Mouse (Mus musculus): ENCODE measurements around the gene Msx1.

- TF ChIP-seq CTCF (IDR thresholded peaks at IDR 0.05; ENCODE audit: insufficient read depth, low read depth, low read length) (no peak), POLR2A (IDR thresholded peaks at IDR 0.05; ENCODE audit: insufficient read depth, low read depth, low read length) (no peak)
Observed at GRCm38 (mm10) chr5:37774011-37774410, 50.4 kb downstream of the Msx1 start.
